Mouse (Mus musculus) monocyte, adult 2 months (primary cell): ENCODE results near the gene Ackr4.

Source experiments
- DNase-seq, 2 experiments: peaks; one replicate each; pipeline ENCODE4 v3.0.0; 2022; ENCODE audit warnings: low spot score in 2 of 2, low read depth in 1 of 2

Ackr4 gene

GRCm38 (mm10) chr9:104051028-104051427, 75.7 kb downstream of the Ackr4 start:
- no peak for DNase-seq

DNA sequence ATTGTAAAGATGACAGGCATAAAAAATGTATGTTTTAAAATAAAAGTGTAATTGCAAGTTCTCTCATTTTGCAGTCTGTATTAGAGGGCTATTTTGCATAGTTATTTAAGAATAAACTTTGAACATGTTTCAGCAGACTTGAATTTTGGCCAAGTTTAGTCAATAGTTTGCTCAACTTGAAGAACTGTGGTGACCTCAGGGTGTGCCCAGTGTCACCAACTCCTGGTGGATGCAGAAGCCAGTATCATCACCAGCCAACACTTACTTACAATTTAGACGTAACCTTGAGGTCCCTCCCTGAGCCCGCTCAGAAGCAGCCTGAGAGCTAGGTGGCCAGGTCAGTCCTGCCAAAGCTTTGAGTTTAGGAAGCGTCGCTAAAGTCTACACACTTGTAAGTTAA, 83.1 kb downstream of the Ackr4 start:
- DNase-seq = no peak

DNA sequence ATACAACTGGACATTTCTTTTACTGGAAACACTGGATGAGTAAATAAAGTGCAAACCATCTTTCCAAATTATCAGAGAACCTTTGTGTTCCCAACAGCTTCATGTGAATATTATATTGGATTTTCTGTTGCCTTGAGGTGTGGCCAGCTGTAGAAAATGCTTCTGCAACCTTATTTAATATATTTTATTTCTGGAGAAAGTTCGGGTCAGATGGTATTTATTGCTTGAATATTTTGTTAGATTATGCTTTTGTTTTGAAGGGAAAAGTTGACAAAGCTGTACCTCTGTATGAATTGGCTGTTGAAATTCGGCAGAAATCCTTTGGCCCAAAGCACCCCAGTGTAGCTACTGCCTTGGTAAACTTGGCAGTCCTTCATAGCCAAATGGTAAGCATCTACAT, 86.4 kb downstream of the Ackr4 start, which contains the start of gene Gm28305:
Gene Gm28305, plus strand, starts transcription at position 301 of the 400 bp plus-strand sequence.
- DNase-seq = no peak

GRCm38 (mm10) chr9:104039742-104040141, 87.0 kb downstream of the Ackr4 start:
- no peak for DNase-seq

DNA sequence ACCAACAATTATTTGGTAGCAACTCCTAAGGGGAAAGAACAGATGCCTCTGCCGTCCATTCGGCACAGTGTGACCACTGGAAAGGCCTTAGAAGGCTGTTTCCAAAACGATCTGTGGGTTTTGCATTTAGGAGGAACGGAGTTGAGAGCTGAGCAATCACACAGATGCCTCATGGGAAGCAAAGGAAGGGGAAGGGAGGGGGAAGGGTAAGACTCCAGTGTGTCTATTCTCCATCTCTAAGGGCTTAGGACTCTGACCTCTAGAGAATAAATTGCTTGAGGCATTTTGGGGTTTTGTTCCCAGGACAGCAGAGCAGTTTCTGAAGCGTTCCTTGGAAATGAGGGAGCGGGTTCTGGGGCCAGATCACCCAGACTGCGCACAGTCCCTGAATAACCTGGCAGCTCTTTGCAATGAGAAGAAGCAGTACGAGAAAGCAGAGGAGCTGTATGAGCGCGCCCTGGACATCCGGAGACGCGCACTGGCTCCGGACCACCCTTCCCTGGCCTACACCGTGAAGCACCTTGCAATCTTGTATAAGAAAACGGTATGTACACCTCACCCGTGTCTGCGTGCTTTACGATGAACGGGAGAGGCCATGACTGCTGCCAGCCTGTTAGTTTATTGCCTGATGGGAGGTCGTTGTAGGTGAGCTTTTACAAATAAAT, 87.6 kb downstream of the Ackr4 start:
- DNase-seq = no peak

GRCm38 (mm10) chr9:104038266-104038665, 88.5 kb downstream of the Ackr4 start:
- DNase-seq = no peak

- peak; percentile 22 to 50 for DNase-seq
Measured at GRCm38 (mm10) chr9:104035261-104036015, 91.3 kb downstream of the Ackr4 start.

- no peak for DNase-seq
Measured at GRCm38 (mm10) chr9:104034718-104035117, 92.0 kb downstream of the Ackr4 start.

DNA sequence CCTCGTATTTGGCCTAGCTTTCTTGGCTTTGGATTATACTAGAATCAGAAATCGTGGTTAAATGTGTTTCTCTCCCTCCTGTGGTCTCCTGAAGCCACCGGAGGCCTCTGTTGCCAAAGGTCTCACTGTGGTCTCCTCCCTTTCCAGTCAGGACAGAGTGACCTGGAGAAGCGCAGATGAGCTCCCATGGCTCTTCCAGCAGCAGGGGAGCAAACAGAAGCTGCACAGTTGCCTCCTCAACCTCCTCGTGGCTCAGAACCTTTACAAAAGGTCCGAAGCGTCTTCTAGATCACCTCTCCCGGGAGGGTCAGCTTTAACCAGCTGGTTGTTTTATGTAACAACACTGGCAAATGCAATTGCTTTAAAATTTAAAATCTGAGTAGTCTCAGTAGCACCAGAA, 92.5 kb downstream of the Ackr4 start:
- no peak for DNase-seq
